Mouse (Mus musculus): Measurements from ENCODE around the gene Prr7.
"Not testable (repeated sequence)": the region's sequence is repeated elsewhere in the genome, so short reads cannot be mapped to it uniquely, and the experiment has no call there.

Gene Prr7

DNA sequence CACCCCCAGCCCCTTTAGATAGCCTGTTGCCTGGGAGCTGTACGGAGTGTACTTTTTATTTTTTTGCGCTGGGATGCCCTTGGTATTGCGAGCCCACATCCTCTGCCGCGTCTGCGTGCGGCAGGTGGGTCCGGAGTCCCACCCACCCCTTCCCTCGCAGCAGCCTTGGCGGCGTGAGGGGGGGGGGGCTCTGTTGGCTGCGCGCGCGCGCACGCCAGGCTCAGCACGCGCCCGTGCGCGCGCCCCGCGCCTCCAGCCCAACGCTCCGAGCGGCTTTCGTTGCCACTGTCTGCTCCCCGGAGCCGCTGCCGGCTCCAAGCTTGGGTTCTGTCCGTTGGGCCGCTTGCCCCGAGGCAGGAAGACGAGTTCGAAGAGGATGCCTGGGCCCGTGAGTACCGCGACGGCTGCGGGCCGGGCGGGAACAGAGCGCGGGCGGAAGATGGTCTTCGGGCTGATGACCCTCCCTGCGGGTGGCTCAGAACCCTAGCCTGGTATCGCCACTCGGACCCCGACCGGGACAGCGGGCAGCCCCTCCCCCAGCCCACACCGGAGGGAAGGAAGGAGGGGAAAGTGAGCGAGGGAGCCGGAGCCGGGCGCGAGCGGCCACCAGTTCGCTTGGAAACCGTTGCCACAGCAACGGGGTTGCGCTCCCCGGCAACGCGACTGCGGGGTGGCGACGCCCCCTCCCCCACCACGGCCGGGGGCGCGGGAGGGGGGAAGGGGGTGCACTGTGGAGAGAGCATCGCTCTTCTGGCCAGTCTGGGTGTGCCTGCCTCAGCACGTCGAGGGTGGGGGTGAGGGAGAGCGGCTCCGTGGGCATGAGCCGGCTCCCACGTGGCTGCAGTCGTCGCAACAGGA, at the start of gene Prr7:
Gene Prr7, plus strand, starts transcription at position 241 of the 858 bp plus-strand sequence.
- in situ Hi-C loops (cut with MboI, MseI): no loop called here

DNA sequence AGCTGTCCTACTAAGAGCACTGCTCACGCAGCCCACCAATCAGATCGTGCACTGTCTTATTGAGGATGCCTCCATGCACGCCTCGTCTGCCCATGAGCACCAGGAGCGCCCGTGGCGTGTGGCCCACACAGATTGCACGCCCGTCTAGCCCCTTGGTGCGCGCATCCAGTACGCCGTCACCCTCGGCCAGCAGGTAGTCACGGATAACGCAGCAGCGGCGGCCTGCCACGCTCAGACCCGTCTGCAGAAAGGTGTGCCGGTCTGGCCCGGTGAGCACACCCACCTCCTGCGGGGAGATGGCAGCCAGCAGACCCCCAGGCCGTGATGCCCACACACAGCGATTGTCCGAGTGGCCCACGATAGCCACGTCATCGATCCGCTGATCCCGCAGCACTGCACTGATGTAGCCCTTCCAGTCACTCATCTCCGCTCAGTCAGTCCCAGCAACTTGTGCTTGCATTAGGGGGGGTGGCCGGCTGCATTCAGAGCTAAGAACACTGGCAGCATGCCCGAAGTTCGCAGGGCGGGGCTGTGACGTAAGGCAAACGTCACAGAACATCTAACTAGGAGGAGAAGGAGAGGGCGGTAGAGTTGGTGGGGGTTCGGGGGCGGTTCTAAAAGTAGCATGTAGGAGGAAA, 49.2 kb upstream of the Prr7 start, which contains the start of gene Pfn3:
Gene Pfn3, minus strand, starts transcription at position 490 of the 638 bp plus-strand sequence.
- in situ Hi-C loops (cut with MboI, MseI): loop anchor here (5.0 kb wide), 1 partner anchor 37 kb away; no protein-coding TSS in a partner anchor

DNA sequence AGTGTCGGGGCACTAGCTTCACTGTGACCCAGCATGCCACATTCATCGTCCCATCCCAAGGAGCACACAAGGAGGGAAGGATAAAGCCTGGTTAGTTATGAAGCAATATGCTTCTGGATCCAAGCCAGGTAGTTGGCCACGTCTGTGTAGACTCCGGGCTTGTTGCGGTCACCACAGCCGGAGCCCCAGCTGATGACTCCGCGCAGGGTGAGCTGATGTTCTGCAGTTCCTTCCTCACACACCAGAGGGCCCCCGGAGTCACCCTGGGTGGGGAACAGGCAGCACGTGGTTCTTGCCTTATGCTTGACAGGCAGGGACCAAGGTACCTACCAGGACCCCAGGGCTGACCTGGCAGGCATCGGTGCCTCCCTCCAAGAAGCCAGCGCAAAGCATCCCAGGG, 46.1 kb upstream of the Prr7 start:
- in situ Hi-C loops (cut with MboI, MseI): loop anchor here (5.0 kb wide), 1 partner anchor 34 kb away; no protein-coding TSS in a partner anchor

DNA sequence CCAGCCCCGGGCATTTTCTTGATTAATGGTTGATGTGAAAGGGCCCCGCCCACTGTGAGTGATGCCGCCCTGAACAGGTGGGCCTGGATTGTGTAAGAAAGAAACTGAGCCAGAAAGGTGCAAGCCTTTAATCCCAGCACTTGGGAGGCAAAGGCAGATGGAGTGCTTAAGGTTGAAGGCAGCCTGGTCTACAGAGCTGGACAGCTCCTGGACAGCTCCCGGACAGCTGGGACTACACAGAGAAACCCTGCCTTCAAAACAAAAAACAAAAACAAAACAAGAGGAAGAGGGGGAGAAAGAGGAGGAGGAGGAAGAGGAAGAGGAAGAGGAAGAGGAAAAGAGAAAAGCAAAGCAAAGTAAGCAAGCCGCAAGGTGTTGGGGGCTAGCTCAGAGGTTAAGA, 44.9 kb upstream of the Prr7 start:
- in situ Hi-C loops (cut with MboI, MseI): loop anchor here (5.0 kb wide), 1 partner anchor 33 kb away; no protein-coding TSS in a partner anchor

DNA sequence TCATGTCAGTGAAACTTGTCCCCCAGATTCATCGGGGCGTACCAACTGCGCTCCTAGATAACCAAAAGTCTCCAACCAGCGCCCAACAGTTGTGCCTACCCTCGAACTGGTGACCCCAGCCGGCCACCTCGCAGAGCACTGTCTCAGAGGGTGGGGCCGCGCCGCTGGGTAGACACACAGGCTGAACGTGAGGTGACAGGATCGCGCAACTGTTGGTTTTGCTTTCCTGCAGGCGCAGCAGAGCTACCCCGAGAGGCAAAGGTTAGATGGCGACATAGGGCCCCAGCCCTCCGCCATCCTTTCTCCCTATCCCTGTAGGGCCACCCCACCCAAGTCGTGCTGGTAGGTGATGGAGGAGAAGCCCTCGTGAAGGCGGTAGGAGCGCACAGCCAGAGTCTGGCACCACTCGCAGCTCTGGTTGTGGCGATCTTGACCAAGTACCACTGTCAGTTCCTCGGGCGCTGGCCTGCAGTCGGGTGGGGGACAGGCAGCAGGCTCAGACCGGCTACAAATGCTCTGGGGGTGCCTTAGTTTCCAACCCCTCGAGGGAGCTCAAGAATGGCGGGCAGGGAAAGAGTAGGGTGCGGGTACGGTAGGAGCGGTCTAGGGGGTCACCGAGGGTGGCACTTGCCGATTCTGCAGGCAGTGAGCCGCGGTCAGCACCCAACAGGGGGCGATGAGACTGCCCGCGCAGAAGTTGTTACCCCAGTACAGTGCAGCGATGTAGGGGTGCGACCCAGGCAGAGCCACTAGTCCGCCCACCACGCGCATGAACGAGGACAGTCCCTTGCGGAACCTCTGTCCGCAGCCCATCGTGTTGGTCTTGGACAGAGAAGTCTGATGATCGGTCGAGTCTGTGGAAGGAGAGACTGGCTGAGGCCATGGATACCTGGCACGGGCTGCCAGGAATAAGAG, 43.8 kb upstream of the Prr7 start:
- in situ Hi-C loops (cut with MboI, MseI): no loop called here

DNA sequence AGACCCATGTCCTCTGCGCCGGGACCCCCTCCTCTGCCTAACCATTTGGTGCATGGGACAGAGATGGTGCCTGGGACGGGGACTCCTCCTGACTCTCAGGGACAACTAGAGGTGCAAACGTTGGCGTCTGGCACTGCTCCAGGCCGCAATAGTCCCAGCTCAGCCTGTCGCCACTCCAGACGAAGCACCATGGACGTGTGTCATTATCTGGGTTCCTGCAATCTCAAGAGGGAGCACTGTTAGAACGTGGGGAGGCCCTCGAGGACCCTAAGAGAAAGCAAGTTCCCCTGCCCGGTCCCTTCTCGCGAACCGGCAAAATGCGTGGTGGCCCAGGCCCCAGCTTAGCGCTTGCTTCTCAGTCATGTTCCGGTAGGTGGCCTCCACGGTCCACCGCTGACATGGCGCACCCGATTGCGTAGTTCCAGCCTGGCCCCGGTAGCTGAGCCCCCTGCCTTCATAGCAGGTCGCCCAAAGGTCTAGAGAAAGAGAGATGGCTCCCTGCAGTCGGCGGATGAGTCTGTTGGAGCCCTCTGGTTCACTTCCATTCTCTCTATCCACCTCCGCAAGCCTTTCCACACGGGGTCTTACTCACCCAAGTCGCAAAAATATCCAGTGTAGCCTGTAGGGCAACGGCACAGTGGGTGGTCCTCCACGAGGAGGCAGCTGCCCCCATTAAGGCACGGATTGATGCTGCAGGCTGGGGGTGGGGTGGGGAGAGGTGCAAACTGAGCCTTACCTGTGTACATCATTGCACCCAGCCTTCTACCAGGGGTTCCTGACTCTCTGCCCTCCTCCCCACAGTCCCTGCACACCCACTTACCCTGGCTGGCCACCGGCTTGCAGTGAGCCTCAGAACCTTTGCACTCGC, 42.9 kb upstream of the Prr7 start:
- in situ Hi-C loops (cut with MboI, MseI): no loop called here

DNA sequence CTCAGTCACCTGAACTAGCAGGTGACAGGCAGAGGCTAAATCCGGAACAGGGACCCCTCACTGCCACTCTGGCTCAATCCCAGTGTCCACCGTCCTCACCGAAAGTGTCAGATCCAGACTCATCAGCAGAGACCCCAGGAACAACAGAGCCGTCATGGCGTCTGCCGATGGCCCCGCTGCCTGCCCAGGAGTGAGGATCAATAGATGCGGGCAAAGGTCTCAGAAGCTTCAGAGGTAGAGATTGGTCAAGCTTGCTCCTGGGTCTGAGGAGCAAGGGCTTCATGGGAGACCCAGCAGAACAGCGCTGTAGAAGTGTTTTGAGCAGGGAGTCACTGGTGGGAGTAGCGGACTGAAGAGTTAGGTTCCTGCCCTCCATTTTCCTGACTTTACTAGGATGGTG, 37.5 kb upstream of the Prr7 start, which contains the start of gene F12:
Gene F12, minus strand, starts transcription at position 181 of the 400 bp plus-strand sequence.
- in situ Hi-C loops (cut with MboI, MseI): no loop called here

DNA sequence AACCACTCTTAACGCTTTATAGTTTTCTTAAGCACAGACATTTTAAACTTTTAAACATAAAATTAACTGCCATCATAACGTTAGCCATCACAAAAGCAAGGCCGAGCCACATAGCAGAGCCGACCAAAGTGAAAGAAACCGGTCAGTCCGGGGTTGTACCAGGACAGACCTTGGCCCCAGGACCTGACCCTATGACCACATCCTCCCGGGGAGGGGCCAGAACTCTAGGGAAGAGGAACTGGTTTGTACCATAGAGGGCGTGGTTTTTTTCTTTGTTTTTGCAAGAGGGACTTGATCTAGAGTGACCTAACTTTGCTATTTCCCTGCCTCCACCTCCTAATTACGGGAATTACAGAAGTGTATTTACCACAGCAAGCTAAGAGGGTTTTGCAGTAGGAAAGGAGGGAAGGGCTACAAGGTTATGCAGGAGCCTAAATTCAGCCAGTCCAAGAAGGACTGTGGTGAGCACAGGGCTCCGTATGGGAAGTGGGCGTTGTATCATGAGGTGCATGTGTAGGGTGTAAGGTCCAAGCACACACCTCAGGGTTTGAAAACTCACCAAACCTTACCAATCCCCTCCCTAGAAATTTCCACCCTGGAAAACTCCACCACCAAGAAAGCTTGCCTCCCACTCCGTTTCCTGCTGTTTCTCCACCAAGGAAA, 34.7 kb upstream of the Prr7 start:
- in situ Hi-C loops (cut with MboI, MseI): no loop called here

DNA sequence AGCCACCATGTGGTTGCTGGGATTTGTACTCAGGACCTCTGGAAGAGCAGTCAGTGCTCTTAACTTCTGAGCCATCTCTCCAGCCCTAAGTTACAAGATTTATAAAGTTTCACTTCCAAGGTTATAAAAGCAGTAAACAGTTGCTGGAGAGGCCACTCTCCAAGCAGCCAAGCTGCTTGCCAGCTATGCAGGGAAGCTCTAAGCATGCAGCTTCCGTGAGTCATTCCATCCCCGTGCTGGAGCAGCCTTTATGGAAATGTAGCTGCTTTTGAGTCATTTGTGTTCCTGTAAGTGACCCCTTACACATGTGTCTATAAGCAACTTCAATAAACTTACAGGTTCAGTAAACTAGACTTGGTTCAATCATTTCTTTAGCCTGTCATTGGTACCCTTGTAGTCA, 33.5 kb upstream of the Prr7 start:
- in situ Hi-C loops (cut with MboI, MseI): no loop called here

DNA sequence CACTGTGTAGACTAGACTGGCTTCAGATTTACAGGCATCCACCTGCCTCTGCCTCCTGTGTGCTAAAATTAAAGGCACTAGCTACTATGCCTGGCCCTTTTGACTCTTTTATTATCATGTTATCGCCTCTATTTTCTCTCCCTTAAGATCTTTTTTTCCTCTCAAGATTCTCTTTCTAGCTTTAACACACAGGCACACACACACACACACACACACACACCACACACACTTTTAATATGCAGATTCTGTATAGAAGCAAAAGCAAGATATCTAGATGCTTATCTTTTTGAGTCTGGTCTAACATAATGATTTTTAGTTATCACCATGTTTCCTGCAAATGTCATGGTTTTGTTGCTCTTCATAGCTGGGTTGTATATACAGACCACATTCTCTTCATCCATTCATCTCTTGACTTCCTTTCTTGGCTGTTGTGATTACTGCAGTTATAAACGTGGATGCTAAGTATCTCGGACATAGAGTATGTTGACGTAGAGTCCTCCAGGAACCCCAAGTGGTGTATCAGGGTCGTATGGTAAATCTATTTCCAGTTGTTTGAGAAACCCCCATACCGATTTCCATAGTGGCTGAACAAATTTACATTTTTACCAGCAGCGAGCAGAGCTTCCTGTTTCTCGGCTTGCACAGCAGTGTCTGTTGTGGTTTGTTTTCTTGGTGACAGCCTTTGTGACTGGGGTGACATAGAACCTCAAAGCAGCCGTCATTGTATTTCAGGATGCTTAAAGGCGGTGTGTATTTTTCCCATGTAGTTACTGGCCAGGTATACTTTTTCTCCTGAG, 32.0 kb upstream of the Prr7 start:
- in situ Hi-C loops (cut with MboI, MseI): no loop called here

DNA sequence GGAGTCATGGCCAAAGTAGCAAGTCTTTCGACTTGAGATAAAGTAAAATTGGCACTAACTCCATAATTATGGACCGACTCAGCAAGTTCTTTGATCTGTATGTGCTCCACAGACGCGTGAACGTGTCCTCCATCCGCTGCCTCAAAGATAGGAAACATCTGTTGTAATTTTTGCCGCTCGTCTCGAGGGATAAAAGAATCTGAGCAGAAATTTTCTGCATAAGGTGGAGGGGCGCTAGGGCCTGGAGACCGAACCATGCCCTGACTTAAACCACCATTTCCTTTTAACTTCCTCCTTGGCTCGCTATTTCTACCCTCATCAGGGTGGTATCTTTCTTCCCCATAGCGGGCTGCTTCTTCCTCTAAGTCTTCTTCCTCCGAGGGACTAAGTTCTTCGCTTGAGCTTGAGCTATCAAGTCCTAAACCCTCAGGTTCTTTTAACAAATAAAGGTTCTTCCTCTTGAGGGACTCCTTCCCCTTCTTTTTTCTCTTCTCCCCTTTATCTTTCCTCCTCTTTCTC, 26.9 kb upstream of the Prr7 start:
- in situ Hi-C loops (cut with MboI, MseI): not testable (repeated sequence)

DNA sequence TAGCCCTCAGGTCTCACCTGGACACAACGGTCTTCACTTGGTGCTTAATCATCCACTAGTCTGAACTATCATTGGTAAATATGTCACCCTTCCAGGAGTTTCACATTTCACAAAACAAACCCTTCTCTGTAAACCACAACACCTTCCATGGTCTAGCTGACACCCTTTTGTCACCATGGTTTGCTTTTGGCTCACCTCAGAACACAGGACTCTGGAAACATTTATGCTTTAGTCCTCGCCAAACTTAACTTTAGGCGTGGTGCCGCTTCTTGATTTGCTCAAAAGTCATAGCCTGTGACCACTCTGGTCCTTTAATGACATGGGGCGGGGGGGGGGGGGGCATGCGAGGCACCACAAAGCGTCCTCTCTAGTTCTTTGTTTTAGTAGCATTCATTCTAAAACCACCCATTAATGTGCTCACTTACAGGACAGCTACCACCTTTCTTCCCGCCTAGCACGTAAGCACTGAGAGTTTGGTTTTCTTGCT, 20.2 kb upstream of the Prr7 start:
- in situ Hi-C loops (cut with MboI, MseI): no loop called here

DNA sequence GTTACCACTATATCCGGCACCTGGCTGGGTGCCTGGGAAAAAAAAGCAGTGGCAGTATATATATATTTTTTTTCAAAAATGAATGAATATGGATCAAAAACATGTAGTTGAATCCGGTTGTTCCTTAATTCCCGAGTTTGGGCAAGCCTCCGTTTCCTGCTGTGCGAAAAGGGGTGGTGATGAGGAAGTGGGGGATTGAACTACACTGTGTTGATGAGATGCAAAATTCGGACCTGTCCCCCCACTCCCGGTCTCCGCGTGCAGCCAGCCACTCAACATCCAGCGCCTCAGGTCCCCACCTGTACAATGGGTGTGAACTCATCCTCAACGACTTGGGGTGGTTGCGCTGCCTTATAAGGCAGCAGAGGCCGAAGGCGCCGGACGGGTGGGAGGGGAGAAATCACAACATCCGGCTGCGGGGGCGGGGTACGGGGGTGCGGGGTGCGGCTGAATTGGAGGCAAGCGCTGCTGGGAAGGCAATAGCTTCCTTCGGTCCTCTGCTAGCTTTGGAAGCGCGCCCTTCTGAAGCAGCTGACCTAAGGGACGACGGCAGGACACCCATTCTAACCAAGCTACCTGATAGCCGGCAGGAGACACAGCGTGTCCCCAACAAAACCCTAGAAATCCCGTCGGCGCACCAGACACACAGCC, 19.7 kb upstream of the Prr7 start:
- in situ Hi-C loops (cut with MboI, MseI): no loop called here

DNA sequence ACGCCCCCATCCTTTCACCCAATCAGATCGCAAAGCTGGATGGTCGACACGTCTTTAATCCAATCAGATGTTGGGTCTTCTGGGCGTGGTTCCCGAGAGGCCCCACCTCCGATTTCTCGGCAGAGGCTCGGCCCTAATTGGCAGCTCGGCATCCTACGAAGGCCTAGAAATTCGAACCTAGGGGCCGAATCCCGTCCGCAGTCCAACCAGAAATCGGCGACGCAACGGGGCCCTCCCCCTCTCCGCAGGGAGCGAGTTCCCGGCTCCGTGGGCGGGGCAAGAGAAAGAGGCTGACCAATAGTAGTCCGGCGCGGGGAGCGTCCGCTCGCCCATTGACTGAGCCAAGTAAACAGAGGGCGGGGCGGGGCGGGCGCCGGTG, 19.1 kb upstream of the Prr7 start, which contains the start of gene Grk6:
Gene Grk6, plus strand, starts transcription at position 136 of the 379 bp plus-strand sequence.
- in situ Hi-C loops (cut with MboI, MseI): no loop called here

DNA sequence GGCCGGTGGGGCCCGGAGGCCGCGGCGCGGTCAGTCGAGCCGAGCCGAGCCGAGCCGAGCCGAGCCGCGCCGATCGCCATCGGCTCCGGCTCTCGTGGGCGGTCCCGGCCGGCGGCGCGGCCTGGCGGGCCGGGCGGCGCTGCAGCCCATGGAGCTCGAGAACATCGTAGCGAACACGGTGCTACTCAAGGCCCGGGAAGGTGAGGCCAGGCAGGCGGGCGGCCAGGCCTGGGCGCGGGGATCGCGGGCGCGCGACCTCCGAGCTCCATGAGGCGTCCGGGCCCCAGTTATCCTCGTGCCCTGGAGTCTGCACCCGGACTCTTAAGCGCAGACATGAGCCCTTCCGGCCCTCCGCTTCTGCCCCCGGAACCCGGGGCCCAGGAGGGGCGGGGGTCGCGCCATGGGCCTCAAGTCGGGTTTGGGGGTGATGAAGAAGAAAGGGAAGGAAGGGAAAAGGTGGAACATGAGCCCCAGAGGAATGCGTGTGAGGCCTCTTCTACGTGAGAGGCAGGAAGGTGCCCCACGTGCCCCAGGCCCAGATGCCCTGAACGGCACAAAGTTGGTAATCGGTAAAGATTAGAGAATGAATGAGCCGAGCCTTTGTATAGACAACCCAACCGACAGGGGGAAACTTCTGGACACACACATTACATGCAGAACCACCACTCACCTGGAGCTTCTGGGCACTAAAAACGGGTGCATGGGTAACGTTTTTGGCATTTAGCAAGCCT, 18.5 kb upstream of the Prr7 start:
- in situ Hi-C loops (cut with MboI, MseI): no loop called here

DNA sequence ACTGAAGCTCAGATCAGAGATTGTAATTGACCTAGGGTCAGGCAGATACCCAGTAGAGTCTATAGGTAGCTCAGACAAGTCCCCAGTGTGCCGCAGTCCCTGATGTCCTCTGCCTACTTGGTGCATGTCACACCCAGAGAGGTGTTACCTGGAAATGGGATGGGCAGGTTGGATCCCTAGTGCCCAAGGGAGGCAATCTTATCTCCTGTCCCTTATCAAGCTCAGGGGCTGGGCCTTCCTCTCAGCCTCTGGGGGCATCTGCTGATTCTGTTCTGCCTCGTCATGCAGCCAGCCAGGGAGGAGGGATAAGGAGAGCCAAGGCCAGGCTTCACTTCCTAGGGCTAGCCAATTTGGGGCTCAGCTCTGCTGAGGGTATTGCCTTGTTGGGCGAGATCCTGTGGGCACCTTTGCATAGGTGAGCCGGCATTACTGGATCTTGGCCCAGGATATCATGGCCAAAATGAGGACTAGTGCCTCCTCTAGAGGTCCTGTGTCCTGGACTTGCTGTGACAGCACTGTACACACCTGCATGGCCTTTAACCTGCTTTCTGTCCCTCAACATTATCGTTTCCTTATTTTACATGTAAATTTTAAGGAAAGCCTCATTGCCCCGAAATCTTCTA, 17.5 kb upstream of the Prr7 start:
- in situ Hi-C loops (cut with MboI, MseI): no loop called here

DNA sequence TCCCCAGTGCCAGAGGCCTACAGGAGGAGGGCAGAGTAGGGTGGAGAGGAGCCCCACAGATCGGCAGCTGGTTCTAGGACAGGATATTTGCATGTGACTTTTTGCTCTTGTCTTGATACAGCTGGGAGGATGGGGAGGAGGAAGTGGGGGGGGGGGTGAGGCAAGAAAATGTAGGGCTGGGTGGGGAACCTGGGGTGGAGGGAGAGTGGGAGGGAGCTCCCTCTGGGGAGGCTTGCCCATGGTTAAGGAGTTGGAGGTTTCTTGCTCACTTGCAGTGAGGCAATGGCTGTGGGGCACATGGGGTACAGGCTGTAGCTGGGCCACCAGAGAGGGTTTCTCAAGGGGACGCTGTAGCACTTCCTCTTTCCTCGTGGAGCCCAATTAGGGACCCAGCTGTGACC, 16.5 kb upstream of the Prr7 start:
- in situ Hi-C loops (cut with MboI, MseI): no loop called here
